Mouse (Mus musculus): ENCODE data around the gene Rxra.

The Rxra gene

GRCm38 (mm10) chr2:27734328-27734727 is 58.1 kb downstream of the Rxra start:
- intact Hi-C loops (cut with DNase I), result loop anchor here (5.0 to 10.0 kb wide), 2 partner anchors 37 to 60 kb away; partner anchors contain the start of gene Rxra

- intact Hi-C loops (cut with DNase I), result loop anchor here (5.0 to 10.0 kb wide), 2 partner anchors 37 to 60 kb away; partner anchors contain the start of gene Rxra
Observed at GRCm38 (mm10) chr2:27734800-27735199, 58.6 kb downstream of the Rxra start.

DNA sequence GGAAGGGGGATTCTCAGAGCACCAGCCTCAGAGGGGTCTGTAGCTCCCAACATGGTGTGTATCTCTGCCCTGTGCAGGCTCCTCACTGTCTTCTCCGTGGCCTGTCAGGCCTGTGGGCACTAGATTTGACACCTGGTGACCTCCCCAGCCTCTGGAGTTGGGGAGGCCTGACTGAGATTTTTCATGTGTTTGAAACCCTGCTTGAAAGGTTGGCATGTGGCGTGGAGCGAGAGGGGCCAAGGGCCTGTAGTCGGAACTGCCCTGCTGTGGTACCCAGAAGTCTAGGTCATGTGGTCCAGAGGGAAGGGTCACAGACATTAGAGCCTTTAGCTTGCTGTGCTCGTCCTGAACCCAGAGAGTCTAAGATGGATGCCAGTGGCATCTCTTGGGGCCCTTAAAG is 60.6 kb downstream of the Rxra start:
- intact Hi-C loops (cut with DNase I), result loop anchor here (10.0 kb wide), 1 partner anchor 62 kb away; the partner anchor contains the start of gene Rxra

GRCm38 (mm10) chr2:27738396-27738795 is 62.2 kb downstream of the Rxra start:
- intact Hi-C loops (cut with DNase I), result loop anchor here (10.0 kb wide), 1 partner anchor 64 kb away; the partner anchor contains the start of gene Rxra

DNA sequence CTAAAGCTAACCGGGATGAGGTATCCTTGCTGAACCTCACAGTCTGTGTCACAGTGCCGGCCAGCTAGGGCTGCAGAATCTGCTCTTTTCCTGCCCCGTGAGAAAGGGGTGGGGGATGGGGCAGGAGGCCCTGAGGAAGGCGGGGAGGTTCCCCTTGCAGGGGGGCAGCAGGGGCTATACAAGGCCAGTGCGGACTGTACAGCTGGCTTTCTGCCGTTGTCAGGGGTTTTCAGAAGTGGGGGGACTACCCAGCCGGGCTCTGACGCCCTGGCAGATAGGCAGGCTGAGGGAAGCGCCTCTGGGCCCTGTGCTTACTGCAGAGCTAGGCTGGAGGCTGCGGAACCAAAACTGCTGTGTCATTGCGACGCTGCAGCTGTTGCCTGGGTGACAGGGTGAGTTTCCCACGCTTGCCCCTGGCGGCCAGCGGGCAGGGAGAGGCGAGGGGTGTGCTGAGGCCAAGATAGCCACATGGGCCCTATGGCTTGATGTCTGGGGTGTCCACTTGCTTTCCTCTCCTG is 63.9 kb downstream of the Rxra start:
- intact Hi-C loops (cut with DNase I), result no loop called here

GRCm38 (mm10) chr2:27743177-27743576 is 66.9 kb downstream of the Rxra start:
- intact Hi-C loops (cut with DNase I), result no loop called here

DNA sequence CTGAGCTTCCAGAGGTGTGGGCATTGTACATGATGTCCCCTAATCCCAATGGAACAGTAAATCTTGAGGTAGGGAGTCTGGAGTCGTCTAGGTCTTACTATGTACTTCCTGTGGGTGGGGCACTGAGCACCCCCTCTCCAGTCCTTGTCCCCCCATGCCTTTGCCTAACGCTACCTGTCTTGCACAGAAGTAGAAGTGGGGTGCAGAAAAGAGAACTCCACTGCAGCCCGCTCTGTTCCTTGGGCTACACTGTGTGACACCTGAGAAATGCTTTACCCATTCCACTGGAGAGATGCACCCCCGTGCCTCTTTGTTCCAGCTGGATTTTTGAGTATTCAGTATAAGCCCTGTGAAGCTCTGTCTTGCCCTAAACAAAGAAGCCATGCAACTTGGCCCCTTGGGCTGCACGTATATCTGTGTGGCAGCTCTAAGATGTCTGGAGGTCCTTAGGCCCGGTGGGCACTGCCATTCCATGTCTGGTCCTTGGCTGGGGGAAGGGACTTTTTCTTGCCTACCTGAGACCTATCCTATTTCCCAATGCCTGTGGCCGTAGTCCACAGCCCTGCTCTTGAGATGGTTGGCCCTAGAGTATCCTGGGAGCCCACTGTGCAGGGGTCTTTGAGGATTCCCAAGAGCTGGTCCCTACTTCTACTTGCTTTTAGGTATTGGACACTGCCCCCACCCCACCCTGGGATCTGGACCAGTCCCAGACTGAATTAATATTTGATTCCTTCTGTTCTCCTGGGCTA is 67.8 kb downstream of the Rxra start:
- intact Hi-C loops (cut with DNase I), result no loop called here

DNA sequence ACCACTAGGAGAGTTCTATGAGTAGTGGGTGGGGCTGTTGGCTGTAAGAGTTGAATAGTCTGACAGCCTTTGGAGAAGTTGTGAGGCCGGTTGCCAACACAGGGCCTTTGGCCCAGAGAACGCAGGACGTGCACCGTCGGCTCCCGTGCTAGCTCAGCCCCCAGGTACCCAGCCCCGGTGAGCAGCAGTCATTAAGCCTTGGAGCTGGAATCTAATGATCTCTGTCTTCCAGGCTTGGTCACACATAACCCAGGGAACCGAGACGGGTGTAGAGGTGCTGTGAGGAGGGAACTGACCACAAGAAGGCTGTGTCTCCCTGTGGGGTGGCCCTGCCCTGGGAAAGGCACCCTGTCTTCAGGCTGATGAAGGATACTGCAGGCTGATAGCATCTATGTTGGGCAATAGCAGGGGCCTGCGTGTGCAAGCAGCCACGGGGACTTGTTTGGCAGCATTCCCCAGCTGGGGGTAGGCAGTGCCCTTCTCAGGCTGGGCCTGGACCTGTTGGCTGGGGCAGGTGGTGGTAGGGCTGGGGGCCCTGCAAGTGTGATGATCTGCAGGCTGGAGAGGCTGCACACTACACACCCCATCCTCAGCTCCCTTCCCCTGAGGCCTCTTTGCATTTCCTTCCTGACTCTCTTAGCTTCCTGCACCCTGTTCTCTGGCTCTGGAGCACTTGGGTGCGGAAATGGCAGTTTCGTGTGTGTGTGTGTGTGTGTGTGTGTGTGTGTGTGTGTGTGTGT is 68.5 kb downstream of the Rxra start:
- intact Hi-C loops (cut with DNase I), result no loop called here

GRCm38 (mm10) chr2:27745673-27746620 is 69.7 kb downstream of the Rxra start:
- intact Hi-C loops (cut with DNase I), result no loop called here

- intact Hi-C loops (cut with DNase I), result no loop called here
Observed at GRCm38 (mm10) chr2:27746854-27747253, 70.6 kb downstream of the Rxra start.

GRCm38 (mm10) chr2:27748984-27749383 is 72.7 kb downstream of the Rxra start:
- intact Hi-C loops (cut with DNase I), result no loop called here

GRCm38 (mm10) chr2:27750399-27751134 is 74.3 kb downstream of the Rxra start:
- intact Hi-C loops (cut with DNase I), result no loop called here

DNA sequence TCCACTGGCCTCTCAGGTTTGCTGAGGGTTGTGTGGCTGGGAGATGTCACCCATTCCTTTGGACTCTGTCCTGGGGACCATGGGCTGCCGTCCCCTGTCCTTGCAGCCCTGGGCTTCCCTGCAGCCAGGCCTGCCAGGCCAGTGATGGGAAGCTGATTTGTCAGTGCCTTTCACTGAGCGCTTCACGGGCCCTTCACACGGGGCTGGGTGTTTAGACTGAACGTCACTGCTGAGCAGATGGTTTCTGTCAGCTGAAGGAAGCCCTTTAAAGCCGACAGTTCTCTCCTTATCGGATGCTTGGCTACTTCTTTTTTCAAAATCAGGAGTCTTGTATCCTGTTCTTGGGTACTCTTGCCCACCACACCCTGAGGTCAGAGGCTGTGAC is 74.9 kb downstream of the Rxra start:
- intact Hi-C loops (cut with DNase I), result no loop called here

DNA sequence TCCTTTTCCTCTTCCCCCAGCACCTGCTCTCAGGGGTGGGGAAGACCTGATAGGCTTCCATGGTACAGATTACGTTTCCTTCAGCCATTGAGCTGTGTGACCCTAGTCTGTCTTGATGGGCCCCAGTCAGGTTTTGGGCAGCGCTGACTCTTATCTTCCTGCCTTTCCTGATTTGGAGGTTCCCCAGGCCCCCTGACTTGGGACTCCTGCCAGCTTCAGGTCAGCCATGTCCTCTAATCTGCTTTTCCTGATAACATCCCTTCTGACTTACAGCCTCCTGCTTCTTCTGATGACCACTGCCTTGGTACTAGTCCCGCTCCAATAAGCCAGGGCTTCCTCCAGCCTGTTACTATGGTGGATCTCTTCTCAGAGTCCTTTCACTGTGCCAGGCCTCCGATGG is 75.6 kb downstream of the Rxra start:
- intact Hi-C loops (cut with DNase I), result no loop called here

DNA sequence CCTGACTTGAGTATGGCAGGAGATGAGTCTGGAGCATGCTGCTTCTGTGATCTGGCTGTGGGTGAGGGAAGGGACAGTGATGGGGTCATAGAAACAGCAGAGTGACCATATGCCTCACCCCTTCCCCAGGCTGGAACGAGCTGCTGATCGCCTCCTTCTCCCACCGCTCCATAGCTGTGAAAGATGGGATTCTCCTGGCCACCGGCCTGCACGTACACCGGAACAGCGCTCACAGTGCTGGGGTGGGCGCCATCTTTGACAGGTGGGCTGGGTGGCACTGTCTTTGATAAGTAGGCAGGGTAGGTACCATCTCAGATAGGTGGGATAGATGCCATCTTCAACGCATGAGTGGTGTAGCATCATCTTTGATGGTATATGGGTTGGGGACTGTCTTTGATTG is 77.9 kb downstream of the Rxra start:
- intact Hi-C loops (cut with DNase I), result no loop called here

DNA sequence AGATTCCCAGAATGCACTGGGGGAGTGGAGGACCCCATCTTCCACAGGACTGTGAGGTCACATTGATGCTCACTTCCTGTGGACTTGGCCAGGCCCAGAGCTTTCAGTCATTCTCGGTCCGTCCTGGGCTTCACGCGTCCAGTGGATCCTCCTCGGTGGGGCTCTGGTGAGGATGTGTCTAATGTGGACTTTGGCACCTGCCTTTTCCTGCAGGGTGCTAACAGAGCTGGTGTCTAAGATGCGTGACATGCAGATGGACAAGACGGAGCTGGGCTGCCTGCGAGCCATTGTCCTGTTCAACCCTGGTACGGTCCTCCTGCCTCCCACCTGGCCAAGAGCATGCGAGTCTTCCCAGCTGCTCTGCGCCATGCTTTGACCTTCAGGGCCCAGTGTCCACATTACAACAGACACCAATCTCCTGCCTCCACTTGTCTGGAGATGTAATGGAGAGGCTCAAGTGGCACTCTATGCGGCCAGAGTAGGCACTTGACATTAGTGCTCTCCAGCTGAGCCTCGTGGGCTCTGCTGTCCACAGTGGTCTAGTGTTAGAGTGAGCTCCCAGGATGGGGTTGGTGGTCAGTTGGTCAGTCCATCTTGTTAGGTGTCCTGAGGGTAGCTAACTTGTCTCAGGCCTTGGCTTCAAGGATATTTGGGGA is 79.9 kb downstream of the Rxra start:
- intact Hi-C loops (cut with DNase I), result loop anchor here (5.0 kb wide), 1 partner anchor 79 kb away; the partner anchor contains the start of gene Rxra

GRCm38 (mm10) chr2:27758414-27759301 is 82.4 kb downstream of the Rxra start:
- intact Hi-C loops (cut with DNase I), result loop anchor here (5.0 kb wide), 1 partner anchor 81 kb away; the partner anchor contains the start of gene Rxra

DNA sequence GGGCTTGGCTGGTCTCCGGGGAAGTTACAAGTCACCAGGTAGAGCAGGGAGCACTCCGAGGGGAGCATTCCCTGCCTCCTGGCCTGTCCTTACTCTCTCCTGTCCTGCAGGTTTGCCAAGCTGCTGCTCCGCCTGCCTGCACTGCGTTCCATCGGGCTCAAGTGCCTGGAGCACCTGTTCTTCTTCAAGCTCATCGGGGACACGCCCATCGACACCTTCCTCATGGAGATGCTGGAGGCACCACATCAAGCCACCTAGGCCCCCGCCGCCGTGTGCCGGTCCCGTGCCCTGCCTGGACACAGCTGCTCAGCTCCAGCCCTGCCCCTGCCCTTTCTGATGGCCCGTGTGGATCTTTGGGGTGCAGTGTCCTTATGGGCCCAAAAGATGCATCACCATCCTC is 83.2 kb downstream of the Rxra start:
- intact Hi-C loops (cut with DNase I), result loop anchor here (5.0 kb wide), 1 partner anchor 82 kb away; the partner anchor contains the start of gene Rxra
